Mouse (Mus musculus) midbrain, embryonic 14.5 days (tissue): Measurements from ENCODE around the gene Zbtb40. TPM values are rescaled to one million over a fixed set of nuclear protein-coding genes. Genes with fewer than 3 reads are reported as not detected.
A peak's percentile ranks its signal among the peaks of the same experiment; 100 is the strongest.

ENCODE experiments used
- ATAC-seq: fragments of 200-750 bp; cut with Nextera tagmentation; 2 replicates; pipeline ENCODE4 v1.8.0; 2017; ENCODE audit warnings: moderate number of reproducible peaks, moderate library complexity; ENCODE audit not compliant: low FRiP score, low TSS enrichment
- DNase-seq: peaks from one replicate; pipeline ENCODE4 v3.0.0-alpha.2; 2015
- H3K27ac ChIP-seq: fragments of 300-500 bp; sonication (generic); replicated peaks from 2 replicates; pipeline ENCODE4 v1.5.1; 2014; ENCODE audit warnings: mild to moderate bottlenecking, low read depth, low read length, moderate library complexity
- H3K27me3 ChIP-seq: fragments of 300-500 bp; sonication (generic); 2 replicates; pipeline ENCODE4 v1.6.1; 2014; ENCODE audit warnings: low read length, control low read depth, mixed read lengths; ENCODE audit not compliant: control insufficient read depth, insufficient read depth
- H3K36me3 ChIP-seq: fragments of 300-500 bp; sonication (generic); 2 replicates; pipeline ENCODE4 v1.6.1; 2014; ENCODE audit warnings: low read length, control low read depth; ENCODE audit not compliant: control insufficient read depth, insufficient read depth
- H3K4me1 ChIP-seq: fragments of 300-500 bp; sonication (generic); 2 replicates; pipeline ENCODE4 v1.6.1; 2014; ENCODE audit warnings: mild to moderate bottlenecking, antibody characterized with exemption, low read length, control low read depth; ENCODE audit not compliant: control insufficient read depth, insufficient read depth
- H3K4me2 ChIP-seq: fragments of 300-500 bp; sonication (generic); 2 replicates; pipeline ENCODE4 v1.6.1; 2014; ENCODE audit warnings: mild to moderate bottlenecking, low read length, moderate library complexity
- H3K4me3 ChIP-seq: fragments of 300-500 bp; sonication (generic); replicated peaks from 2 replicates; pipeline ENCODE4 v1.5.1; 2014; ENCODE audit warnings: low read depth, low read length
- H3K9ac ChIP-seq: fragments of 300-500 bp; sonication (generic); replicated peaks from 2 replicates; pipeline ENCODE4 v1.6.1; 2014; ENCODE audit warnings: mild to moderate bottlenecking, low read length, moderate library complexity
- H3K9me3 ChIP-seq: fragments of 300-500 bp; sonication (generic); 2 replicates; pipeline ENCODE4 v1.6.1; 2016; ENCODE audit warnings: low read length, control low read depth, mixed read lengths; ENCODE audit not compliant: control insufficient read depth
- WGBS: fragments of 180-500 bp; shearing (Covaris S2); extraction: QIAGEN DNeasy Blood & Tissue Kit; methylation state at CpG from one replicate; pipeline ENCODE4 v1.1.7; 2014; 5-methylcytosine and 5-hydroxymethylcytosine counted together
- polyA plus RNA-seq: library from polyadenylated mRNA; unstranded; fragments of >200 nt; fragmentation: Nextera tagmentation; extraction: Ambion mirVana; gene quantifications from 2 replicates; pipeline ENCODE4 v1.2.1, GENCODE M21; 2014

The Zbtb40 gene
- polyA plus RNA-seq, 1 experiment from 2014 or later: 4.3 TPM

- H3K27me3 ChIP-seq: no peaks in the 10 kb centered on the region
- H3K4me1 ChIP-seq: peaks cover 42% of the 10 kb centered on the region
- H3K4me3 ChIP-seq: no peak overlapping the region
- H3K9me3 ChIP-seq: no peaks in the 10 kb centered on the region
- WGBS: 88% methylated on average over 8 of the region's 8 CpGs
- DNase-seq (no peak), ATAC-seq (no peak)
- H3K4me2 ChIP-seq: no peak overlapping the region
- no peaks in the 10 kb centered on the region for H3K36me3 ChIP-seq
- H3K9ac ChIP-seq: no peak overlapping the region
- H3K27ac ChIP-seq: no peak overlapping the region
Observed at GRCm38 (mm10) chr4:137042039-137042438, 6.6 kb downstream of the Zbtb40 start.

GRCm38 (mm10) chr4:137041161-137041621 is 7.4 kb downstream of the Zbtb40 start:
- ATAC-seq: no peak

DNA sequence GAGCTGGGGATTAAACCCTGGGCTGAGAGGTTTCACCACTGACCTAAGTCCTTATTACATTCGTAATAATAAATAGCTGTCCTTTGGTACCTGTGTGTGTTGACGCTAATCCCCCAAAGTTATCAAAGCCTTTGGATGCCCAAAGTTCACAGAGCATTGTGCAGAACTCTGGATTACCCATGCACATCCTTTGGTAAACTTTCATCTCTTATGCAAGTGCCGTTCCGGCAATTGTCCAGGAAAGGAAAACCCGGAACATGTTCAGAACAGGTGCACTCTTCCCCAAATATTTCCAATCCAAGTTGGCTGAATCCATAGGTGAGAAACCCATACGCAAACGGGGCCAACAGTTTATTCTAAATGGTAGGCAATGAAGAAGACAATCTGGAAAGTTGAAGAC is 9.2 kb downstream of the Zbtb40 start:
- ATAC-seq (no peak), DNase-seq (no peak)
- H3K4me2 ChIP-seq: no peak overlapping the region
- H3K27ac ChIP-seq: no peak overlapping the region
- H3K4me3 ChIP-seq: no peak overlapping the region
- H3K27me3 ChIP-seq: no peaks in the 10 kb centered on the region
- peaks cover 42% of the 10 kb centered on the region for H3K4me1 ChIP-seq
- WGBS: 92% methylated on average over 7 of the region's 7 CpGs
- H3K36me3 ChIP-seq: no peaks in the 10 kb centered on the region
- no peaks in the 10 kb centered on the region for H3K9me3 ChIP-seq
- H3K9ac ChIP-seq: no peak overlapping the region

More at GRCm38 (mm10) chr4:137041161-137041621, 7.4 kb downstream of the Zbtb40 start:
- Histone ChIP-seq H3K27ac (peak overlapping the region; percentile 70), H3K27me3 (no peaks in the 10 kb centered on the region), H3K4me2 (no peak overlapping the region), H3K9ac (no peak overlapping the region), H3K9me3 (no peaks in the 10 kb centered on the region), H3K4me1 (peaks cover 42% of the 10 kb centered on the region), H3K4me3 (no peak overlapping the region), H3K36me3 (no peaks in the 10 kb centered on the region)
- DNase-seq: no peak
- WGBS: 59% methylated on average over 10 of the region's 10 CpGs

GRCm38 (mm10) chr4:137038501-137038900 is 10.1 kb downstream of the Zbtb40 start:
- Histone ChIP-seq H3K36me3 (no peaks in the 10 kb centered on the region), H3K9ac (no peak overlapping the region), H3K4me3 (no peak overlapping the region), H3K4me2 (no peak overlapping the region), H3K27ac (no peak overlapping the region), H3K27me3 (no peaks in the 10 kb centered on the region), H3K4me1 (peaks cover 35% of the 10 kb centered on the region), H3K9me3 (no peaks in the 10 kb centered on the region)
- 47% methylated on average over 3 of the region's 3 CpGs for WGBS
- ATAC-seq (no peak), DNase-seq (no peak)

DNA sequence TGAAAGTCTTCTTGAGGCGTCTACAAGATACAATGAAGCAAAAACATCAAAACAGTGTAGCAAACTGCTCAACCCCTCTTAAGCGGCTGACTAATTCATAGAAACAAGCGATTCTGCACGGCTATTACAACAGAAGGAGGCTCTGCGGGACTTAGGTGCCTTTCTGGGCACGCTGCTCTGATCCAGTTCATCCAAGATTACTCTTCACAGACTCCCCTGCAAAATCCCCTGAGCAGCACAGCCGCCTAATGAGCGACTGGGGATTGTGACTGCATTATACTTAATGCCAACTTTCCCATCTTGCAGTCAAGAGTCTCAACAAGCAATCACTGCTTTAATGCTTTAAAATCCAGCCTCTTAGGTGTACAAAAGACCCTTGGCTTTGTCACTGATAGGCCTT is 10.5 kb downstream of the Zbtb40 start:
- H3K27me3 ChIP-seq: no peaks in the 10 kb centered on the region
- 12% methylated on average over 8 of the region's 8 CpGs for WGBS
- H3K4me2 ChIP-seq: no peak overlapping the region
- no peaks in the 10 kb centered on the region for H3K9me3 ChIP-seq
- H3K4me1 ChIP-seq: peaks cover 32% of the 10 kb centered on the region
- no peak overlapping the region for H3K27ac ChIP-seq
- no peak for ATAC-seq
- no peak overlapping the region for H3K4me3 ChIP-seq
- H3K36me3 ChIP-seq: no peaks in the 10 kb centered on the region
- peak; percentile 64 for DNase-seq
- H3K9ac ChIP-seq: no peak overlapping the region

- Histone ChIP-seq H3K4me2 (no peak overlapping the region), H3K4me3 (no peak overlapping the region), H3K4me1 (peaks cover 17% of the 10 kb centered on the region), H3K9me3 (no peaks in the 10 kb centered on the region), H3K9ac (no peak overlapping the region), H3K27me3 (no peaks in the 10 kb centered on the region), H3K27ac (no peak overlapping the region), H3K36me3 (no peaks in the 10 kb centered on the region)
- WGBS: 56% methylated on average over 7 of the region's 7 CpGs
- no peak for DNase-seq
- no peak for ATAC-seq
Observed at GRCm38 (mm10) chr4:137033115-137033887, 15.3 kb downstream of the Zbtb40 start.

DNA sequence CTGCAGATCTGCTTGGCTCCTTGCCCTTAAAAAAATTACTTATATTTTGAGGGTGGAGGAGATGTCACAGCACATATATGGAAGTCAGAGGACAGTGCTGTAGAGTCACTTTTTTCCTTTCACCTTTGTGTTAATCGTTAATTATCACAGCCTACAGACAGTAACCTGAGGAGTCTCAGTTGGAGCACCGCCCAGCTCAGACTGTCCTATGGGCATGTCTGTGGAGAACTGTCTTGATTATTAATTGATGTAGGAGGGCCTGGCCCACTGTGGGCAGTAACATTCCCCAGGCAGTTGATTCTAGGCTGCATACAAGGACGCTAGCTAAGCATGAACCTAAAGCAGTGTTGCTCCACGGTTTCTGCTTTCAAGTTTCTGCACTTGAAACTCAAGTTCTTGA is 16.1 kb downstream of the Zbtb40 start:
- no peak overlapping the region for H3K4me2 ChIP-seq
- H3K4me3 ChIP-seq: no peak overlapping the region
- WGBS: 91% methylated on average over 4 of the region's 4 CpGs
- peaks cover 9% of the 10 kb centered on the region; the same call in 1 of the 2 replicates for H3K4me1 ChIP-seq
- H3K27ac ChIP-seq: no peak overlapping the region
- no peak overlapping the region for H3K9ac ChIP-seq
- H3K36me3 ChIP-seq: no peaks in the 10 kb centered on the region
- H3K27me3 ChIP-seq: no peaks in the 10 kb centered on the region
- no peaks in the 10 kb centered on the region for H3K9me3 ChIP-seq
- DNase-seq (no peak), ATAC-seq (no peak)

- no peak overlapping the region for H3K4me2 ChIP-seq
- peaks cover 7% of the 10 kb centered on the region; the same call in 1 of the 2 replicates for H3K4me1 ChIP-seq
- DNase-seq (no peak), ATAC-seq (no peak)
- no peaks in the 10 kb centered on the region for H3K27me3 ChIP-seq
- no peak overlapping the region for H3K9ac ChIP-seq
- H3K27ac ChIP-seq: no peak overlapping the region
- no peaks in the 10 kb centered on the region for H3K9me3 ChIP-seq
- no peak overlapping the region for H3K4me3 ChIP-seq
- H3K36me3 ChIP-seq: no peaks in the 10 kb centered on the region
- WGBS: 92% methylated on average over 7 of the region's 7 CpGs
Observed at GRCm38 (mm10) chr4:137031319-137031718, 17.3 kb downstream of the Zbtb40 start.

- Histone ChIP-seq H3K36me3 (no peaks in the 10 kb centered on the region), H3K27ac (0 out of 2 replicates have a peak overlapping the region, but pooled peaks have one; percentile 33), H3K9ac (no peak overlapping the region), H3K4me1 (peaks cover 7% of the 10 kb centered on the region; the same call in 1 of the 2 replicates), H3K27me3 (no peaks in the 10 kb centered on the region), H3K4me3 (no peak overlapping the region), H3K9me3 (no peaks in the 10 kb centered on the region), H3K4me2 (no peak overlapping the region)
- DNase-seq: no peak
- ATAC-seq: no peak
- 63% methylated on average over 8 of the region's 8 CpGs for WGBS
Observed at GRCm38 (mm10) chr4:137029348-137029747, 19.3 kb downstream of the Zbtb40 start.
